Mouse (Mus musculus) frontal cortex, adult 2 months (tissue): ENCODE results near the gene Cyp2c67. TPM values are rescaled to one million over a fixed set of nuclear protein-coding genes. Genes with fewer than 3 reads are reported as not detected.
"Not testable (repeated sequence)": the region's sequence is repeated elsewhere in the genome, so short reads cannot be mapped to it uniquely, and the experiment has no call there.

Experiments
- DNase-seq, 2 experiments: peaks; one replicate each; pipeline ENCODE4 v3.0.0; 2022; ENCODE audit warnings: low spot score in 1 of 2; ENCODE audit errors: extremely low spot score in 1 of 2
- polyA plus RNA-seq: library from polyadenylated mRNA; depleted of rRNA; stranded (reverse); fragments of >200 nt; gene quantifications from 2 replicates; pipeline ENCODE4 v1.2.3, GENCODE M21; 2012; rRNA removed

The Cyp2c67 gene
- not detected in 2 replicates for polyA plus RNA-seq

GRCm38 (mm10) chr19:39648938-39649337 is at the start of gene Cyp2c67:
Cyp2c67 (minus strand) TSS chr19:39649051.
- no peak for DNase-seq

DNA sequence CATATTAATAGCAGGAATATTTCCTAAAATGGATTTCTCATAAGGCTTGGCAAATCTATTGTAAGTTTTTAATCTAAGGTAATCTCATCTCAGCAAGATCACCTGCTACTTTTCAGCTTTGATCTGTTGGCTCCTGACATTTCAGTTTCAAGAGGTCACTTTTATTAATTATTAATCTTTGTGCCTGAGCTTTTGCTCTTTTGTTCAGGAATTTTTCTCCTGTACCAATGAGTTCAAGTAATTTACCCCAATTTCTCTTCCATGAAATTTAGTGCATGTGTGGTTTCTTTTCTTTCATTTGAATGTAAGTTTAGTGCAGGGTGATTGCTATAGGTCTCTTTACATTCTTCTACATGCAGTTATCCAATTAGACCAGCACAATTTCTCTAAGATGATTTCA is 16.8 kb upstream of the Cyp2c67 start:
- not testable (repeated sequence) for DNase-seq

DNA sequence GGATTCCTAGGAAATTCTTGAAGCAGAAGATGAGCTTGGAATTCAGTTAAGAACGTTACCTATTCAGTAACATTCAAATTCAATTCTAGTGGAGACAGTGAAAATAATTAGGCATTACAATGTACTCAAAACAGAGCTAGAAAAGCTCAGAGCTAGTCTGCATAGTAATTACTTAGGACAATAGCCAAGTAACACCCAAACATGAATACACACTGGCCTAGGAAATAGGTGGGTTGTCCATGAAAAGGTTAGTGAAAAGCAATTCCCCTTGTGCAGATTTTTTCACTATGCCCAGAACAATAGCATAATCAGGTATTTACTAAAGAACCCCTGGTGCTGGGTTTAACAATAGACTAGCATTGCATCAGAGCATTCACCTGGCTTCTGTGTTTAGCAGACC is 3.5 kb upstream of the Cyp2c67 start:
- no peak for DNase-seq

GRCm38 (mm10) chr19:39647519-39647918 is 1.3 kb downstream of the Cyp2c67 start:
- DNase-seq: no peak

DNA sequence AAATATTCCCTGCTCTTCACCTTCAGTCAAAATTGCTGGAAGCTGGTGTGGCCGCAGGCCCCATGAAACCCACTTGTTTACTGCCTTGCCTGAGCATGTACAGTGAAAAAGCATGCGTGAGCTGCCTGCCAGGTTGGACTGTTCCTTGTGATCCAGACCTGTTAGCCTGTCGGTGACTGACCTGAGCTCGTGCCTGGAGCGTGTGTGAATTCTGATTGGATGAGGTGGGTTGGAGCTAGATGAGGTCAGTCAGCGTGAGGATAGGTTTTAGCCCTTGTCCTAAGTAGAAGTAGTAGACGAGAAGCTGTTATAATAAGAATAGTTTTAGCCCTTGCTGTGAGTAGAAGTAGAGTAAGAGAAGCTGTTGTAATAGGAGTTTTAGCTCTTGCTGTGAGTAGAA is 4.3 kb downstream of the Cyp2c67 start:
- not testable (repeated sequence) for DNase-seq

Other genes with a start within 250 kb of the Cyp2c67 start
- gene Cyp2c38, start 186.0 kb downstream of the Cyp2c67 start, polyA plus RNA-seq: not detected in 2 replicates
- not detected in 2 replicates for gene Cyp2c39, start 138.2 kb downstream of the Cyp2c67 start, polyA plus RNA-seq
- gene Cyp2c68, start 92.0 kb upstream of the Cyp2c67 start, polyA plus RNA-seq: not detected in 2 replicates
- not detected in 2 replicates for gene Cyp2c40, start 163.8 kb upstream of the Cyp2c67 start, polyA plus RNA-seq
- not detected in 2 replicates for gene Cyp2c69, start 237.7 kb upstream of the Cyp2c67 start, polyA plus RNA-seq